Mouse (Mus musculus): Measurements from ENCODE around the gene Mpg. TPM values are rescaled to one million over a fixed set of nuclear protein-coding genes. Genes with fewer than 3 reads are reported as not detected.

Gene Mpg
- polyA plus RNA-seq, 1 experiment = 7.5 TPM

DNA sequence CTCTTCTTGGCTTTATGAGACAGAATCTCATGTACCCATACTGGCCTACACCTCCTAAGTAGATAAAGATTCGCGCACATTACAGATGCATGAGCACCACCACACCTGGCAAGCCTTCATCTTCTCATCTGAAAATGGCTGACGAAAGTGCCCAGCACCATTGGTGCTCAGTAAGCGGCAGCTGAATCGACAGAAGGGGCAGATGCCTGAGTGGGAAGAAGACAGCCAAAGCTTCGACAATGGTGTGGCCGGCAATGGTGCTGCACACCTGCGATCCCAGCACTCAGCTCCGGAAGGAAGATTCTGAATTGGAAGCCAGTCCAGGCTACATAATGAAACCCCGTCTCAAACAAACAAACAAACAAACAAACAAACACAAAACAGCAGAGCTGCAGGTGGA lies 7.0 kb upstream of the Mpg start:
- TF ChIP-seq CTCF (IDR thresholded peaks at IDR 0.05; ENCODE audit: extremely low read depth, insufficient read length, insufficient replicate concordance, low read depth, low read length) = no peak
- no peak for TF ChIP-seq POLR2A (IDR thresholded peaks at IDR 0.05; ENCODE audit: low read depth, low read length)
- H3K4me3 ChIP-seq (ENCODE audit: low read depth, low read length) = no peak overlapping the region
- H3K27ac ChIP-seq (ENCODE audit: insufficient read depth, low read depth, low read length) = no peak overlapping the region
- H3K36me3 ChIP-seq (ENCODE audit: control insufficient read depth, insufficient read depth, low read length) = peaks cover 3% of the 10 kb centered on the region; the same call in 1 of the 2 replicates
- H3K27me3 ChIP-seq (ENCODE audit: control insufficient read depth, insufficient read depth, low read length) = no peaks in the 10 kb centered on the region
- H3K4me1 ChIP-seq (ENCODE audit: control insufficient read depth, insufficient read depth, insufficient read length, low read length) = peaks cover 12% of the 10 kb centered on the region
- 87% methylated on average over 10 of the region's 10 CpGs for WGBS

DNA sequence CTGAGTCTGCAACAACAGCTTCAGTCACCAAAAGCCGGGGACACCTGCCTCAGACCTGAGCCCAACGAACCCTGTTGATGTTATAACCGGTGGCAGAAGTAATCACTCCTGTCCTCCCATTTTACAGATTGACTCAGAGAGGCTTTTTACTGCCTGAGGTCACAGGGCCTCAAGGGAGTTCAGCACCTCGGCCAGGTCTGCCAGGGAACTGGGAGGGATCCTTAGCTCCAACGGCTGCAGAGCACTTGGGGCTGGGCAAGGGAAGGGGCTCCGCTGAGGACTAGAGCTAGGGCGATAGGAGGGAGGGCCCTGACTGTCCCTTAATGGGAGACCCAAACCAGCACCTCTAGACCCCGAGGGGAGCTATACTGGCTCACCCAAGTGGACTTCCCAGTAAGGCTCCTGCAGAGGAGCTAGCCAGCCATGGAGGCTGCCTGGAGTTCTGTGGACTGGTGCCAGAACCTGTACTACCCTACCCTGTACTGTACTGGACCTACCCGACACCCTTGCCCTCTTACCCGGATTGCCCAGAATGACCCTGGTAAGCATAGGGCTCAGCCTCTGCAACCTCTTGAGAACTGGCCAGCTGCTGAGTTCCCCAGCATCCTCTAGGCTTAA lies 5.6 kb upstream of the Mpg start:
- 49% methylated on average over 10 of the region's 10 CpGs for WGBS
- Histone ChIP-seq H3K4me3 (ENCODE audit: low read depth, low read length) (peak overlapping the region; percentile 74), H3K4me1 (ENCODE audit: control insufficient read depth, insufficient read depth, insufficient read length, low read length) (peaks cover 24% of the 10 kb centered on the region), H3K36me3 (ENCODE audit: control insufficient read depth, insufficient read depth, low read length) (no peaks in the 10 kb centered on the region), H3K27me3 (ENCODE audit: control insufficient read depth, insufficient read depth, low read length) (no peaks in the 10 kb centered on the region), H3K27ac (ENCODE audit: insufficient read depth, low read depth, low read length) (no peak overlapping the region)
- TF ChIP-seq CTCF (IDR thresholded peaks at IDR 0.05; ENCODE audit: extremely low read depth, insufficient read length, insufficient replicate concordance, low read depth, low read length) (no peak), POLR2A (IDR thresholded peaks at IDR 0.05; ENCODE audit: low read depth, low read length) (no peak)

DNA sequence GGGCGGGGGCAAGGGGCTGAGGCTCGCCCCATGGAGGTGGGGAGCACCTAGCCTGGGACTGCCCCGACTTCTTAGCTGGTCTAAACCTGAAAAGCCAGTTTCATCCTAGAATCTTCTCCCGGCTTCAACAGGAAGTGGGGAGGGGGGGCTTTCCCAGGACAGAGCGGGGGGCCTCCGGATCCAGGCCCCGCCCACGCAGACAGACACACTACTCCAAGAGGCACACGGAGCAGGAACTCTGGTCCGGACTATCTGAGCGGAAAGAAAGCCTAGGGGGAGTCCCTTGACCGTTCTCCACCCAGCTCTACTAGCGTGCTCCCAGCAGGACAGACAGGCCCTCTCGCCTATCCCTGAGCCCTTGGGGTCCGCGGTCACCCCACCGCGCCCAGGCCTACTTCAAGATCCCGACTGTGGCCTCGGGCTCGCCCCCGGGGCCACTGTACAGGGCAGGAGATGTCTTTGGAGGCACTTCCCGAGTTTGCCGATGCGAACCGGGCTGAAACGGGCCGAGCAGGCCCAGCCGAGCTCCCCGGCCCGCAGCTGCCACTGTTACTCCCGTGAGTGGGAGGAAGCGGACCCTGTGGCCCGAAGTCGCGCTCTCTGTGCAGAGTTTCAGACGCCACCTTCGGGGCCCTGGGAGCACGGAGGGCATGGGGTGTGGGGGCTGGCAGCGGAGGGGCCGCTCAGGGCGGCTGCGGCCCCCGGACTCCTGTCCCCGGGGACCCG lies 4.9 kb upstream of the Mpg start:
- TF ChIP-seq CTCF (IDR thresholded peaks at IDR 0.05; ENCODE audit: extremely low read depth, insufficient read length, insufficient replicate concordance, low read depth, low read length) (no peak), POLR2A (IDR thresholded peaks at IDR 0.05; ENCODE audit: low read depth, low read length) (peak; percentile 23; the same call in 1 of the 2 replicates)
- Histone ChIP-seq H3K4me1 (ENCODE audit: control insufficient read depth, insufficient read depth, insufficient read length, low read length) (peaks cover 29% of the 10 kb centered on the region), H3K36me3 (ENCODE audit: control insufficient read depth, insufficient read depth, low read length) (no peaks in the 10 kb centered on the region), H3K27ac (ENCODE audit: insufficient read depth, low read depth, low read length) (peak overlapping the region; percentile 57), H3K27me3 (ENCODE audit: control insufficient read depth, insufficient read depth, low read length) (no peaks in the 10 kb centered on the region), H3K4me3 (ENCODE audit: low read depth, low read length) (peak overlapping the region; percentile 74)
- WGBS = under 1% methylated on average over 44 of the region's 46 CpGs

DNA sequence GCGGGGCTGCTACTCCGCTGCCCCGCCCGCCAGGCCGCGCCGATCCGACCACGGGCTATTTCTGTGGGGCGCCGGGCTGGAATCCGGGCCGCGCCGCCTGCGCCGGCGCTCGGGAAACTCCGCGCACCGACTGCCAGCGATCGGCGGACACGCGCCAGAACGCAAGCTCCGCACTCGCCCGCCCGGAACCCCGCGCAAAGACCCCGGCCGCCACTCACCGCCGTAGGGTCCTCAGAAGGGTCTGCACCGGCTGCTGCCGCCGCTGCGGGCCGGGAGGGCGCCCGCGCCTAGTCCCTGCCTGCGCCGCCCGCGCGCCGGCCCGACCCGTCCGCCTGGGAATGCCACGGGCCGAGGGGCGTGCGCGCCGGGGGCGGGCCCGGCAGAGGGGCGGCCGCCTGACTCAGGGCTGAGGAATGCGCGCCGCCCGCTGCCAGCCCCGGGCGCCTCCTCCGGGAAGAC lies 4.3 kb upstream of the Mpg start, which contains the start of gene Rhbdf1:
TSS of gene Rhbdf1 (minus strand) at position 350 of the 459 bp plus-strand sequence.
- WGBS = under 1% methylated on average over 70 of the region's 72 CpGs

DNA sequence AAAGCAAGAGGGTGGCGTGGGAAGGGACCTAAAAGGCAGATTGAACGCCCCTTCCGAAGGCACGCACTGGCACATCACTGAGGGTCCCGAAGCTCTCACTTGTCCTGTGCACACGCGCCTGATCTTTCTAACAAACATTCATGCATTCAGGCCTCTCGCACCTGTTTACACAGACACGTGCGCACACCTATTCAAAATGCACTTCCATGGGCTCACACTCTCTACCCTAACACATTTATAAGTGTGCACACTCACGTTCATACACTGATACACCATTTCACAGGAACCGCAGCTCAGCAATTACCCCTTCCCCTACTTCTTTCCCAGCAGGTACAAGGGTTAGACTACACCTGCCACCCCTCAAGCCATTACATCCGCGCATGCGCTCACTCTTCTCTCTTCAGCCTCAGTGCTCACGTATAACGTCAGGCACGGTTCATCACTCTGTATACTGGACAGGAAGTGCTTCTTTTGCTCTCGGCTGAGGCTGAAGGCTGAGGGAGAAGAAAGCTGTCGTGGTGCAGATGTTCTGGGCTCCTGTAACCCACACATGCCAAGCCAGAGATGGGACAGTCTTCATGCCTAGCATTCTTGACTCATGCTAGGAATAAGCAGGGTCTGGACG lies 3.6 kb upstream of the Mpg start:
- Histone ChIP-seq H3K36me3 (ENCODE audit: control insufficient read depth, insufficient read depth, low read length) (no peaks in the 10 kb centered on the region), H3K4me1 (ENCODE audit: control insufficient read depth, insufficient read depth, insufficient read length, low read length) (peaks cover 31% of the 10 kb centered on the region), H3K27me3 (ENCODE audit: control insufficient read depth, insufficient read depth, low read length) (no peaks in the 10 kb centered on the region), H3K27ac (ENCODE audit: insufficient read depth, low read depth, low read length) (peak overlapping the region; percentile 33), H3K4me3 (ENCODE audit: low read depth, low read length) (peak overlapping the region; percentile 74)
- TF ChIP-seq CTCF (IDR thresholded peaks at IDR 0.05; ENCODE audit: extremely low read depth, insufficient read length, insufficient replicate concordance, low read depth, low read length) = no peak
- no peak for TF ChIP-seq POLR2A (IDR thresholded peaks at IDR 0.05; ENCODE audit: low read depth, low read length)
- 5% methylated on average over 21 of the region's 21 CpGs for WGBS

More for the DNA sequence above, 4.3 kb upstream of the Mpg start, which contains the start of gene Rhbdf1:
- Histone ChIP-seq H3K4me1 (ENCODE audit: control insufficient read depth, insufficient read depth, insufficient read length, low read length) (peaks cover 29% of the 10 kb centered on the region), H3K27me3 (ENCODE audit: control insufficient read depth, insufficient read depth, low read length) (no peaks in the 10 kb centered on the region), H3K27ac (ENCODE audit: insufficient read depth, low read depth, low read length) (peak within 1 kb of the TSS; percentile 57), H3K4me3 (ENCODE audit: low read depth, low read length) (peak within 1 kb of the TSS; percentile 74), H3K36me3 (ENCODE audit: control insufficient read depth, insufficient read depth, low read length) (no peaks in the 10 kb centered on the region)
- TF ChIP-seq POLR2A (IDR thresholded peaks at IDR 0.05; ENCODE audit: low read depth, low read length) (no peak), CTCF (IDR thresholded peaks at IDR 0.05; ENCODE audit: extremely low read depth, insufficient read length, insufficient replicate concordance, low read depth, low read length) (no peak)

DNA sequence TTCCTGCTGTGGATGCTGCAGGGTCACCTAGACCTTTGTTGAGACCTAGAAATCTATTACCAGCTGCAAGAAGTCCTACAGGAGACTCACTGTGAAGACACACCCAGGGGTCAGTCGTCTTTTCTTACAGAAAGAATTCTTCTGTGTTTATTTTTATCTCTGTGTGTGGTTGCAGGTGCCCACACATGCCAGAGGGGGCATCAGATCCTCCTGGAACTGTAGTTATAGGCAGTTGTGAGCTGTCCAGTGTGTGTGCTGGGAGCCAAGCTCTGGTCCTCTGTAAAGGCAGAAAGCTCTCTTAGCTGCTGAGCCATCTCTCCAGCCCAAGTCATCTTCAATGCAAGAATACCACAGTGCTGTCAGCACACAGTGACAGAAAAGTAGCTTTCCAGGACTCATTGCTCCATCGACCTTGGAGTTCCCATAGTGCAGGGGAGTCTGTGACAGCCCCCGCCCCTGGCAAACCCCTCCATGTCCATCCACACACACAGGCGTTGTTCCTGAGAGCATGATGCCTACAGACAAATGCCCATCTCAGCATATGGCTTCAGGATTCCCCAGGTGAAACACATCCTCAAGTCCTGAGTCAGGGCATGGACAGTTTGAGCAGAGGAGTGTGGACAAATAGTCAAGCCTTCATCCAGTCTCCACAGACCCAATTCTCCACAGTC lies 2.9 kb upstream of the Mpg start:
- Histone ChIP-seq H3K4me1 (ENCODE audit: control insufficient read depth, insufficient read depth, insufficient read length, low read length) (peaks cover 31% of the 10 kb centered on the region), H3K4me3 (ENCODE audit: low read depth, low read length) (no peak overlapping the region), H3K27me3 (ENCODE audit: control insufficient read depth, insufficient read depth, low read length) (no peaks in the 10 kb centered on the region), H3K36me3 (ENCODE audit: control insufficient read depth, insufficient read depth, low read length) (no peaks in the 10 kb centered on the region), H3K27ac (ENCODE audit: insufficient read depth, low read depth, low read length) (no peak overlapping the region)
- TF ChIP-seq POLR2A (IDR thresholded peaks at IDR 0.05; ENCODE audit: low read depth, low read length) = no peak
- TF ChIP-seq CTCF (IDR thresholded peaks at IDR 0.05; ENCODE audit: extremely low read depth, insufficient read length, insufficient replicate concordance, low read depth, low read length) = 0 out of 2 replicates have a peak, but pooled peaks have one; percentile 6
- WGBS = 70% methylated on average over 4 of the region's 4 CpGs
